Comparison of ENCODE assay signal across 16 mouse cellular contexts in genomic region chr4:70449668-70450067, GRCm38 (mm10). TPM values are rescaled to one million over a fixed set of nuclear protein-coding genes. Genes with fewer than 3 reads are reported as not detected.
DNase-seq lines count a peak whose midpoint lies in the region; TF ChIP-seq lines count a peak whose summit lies in the region.
"Had no signal": no experiment of that assay in that cellular context is flagged by ENCODE, and none has a peak within 500 bp of the region (broad histone marks: within the 10 kb centered on the region; RNA-seq: fewer than 3 reads in every experiment).

No protein-coding gene starts in this region.

- TF ChIP-seq CTCF in heart, adult 2 months (IDR thresholded peaks at IDR 0.05): peak; percentile 57
- no peak for TF ChIP-seq CTCF in thymus, adult 2 months (IDR thresholded peaks at IDR 0.05; ENCODE audit: borderline replicate concordance, control insufficient read depth, extremely low read depth, insufficient read depth, low read length, poor library complexity)
- peak; percentile 31; the same call in 1 of the 2 replicates for TF ChIP-seq CTCF in bone marrow, adult 2 months (IDR thresholded peaks at IDR 0.05; ENCODE audit: control insufficient read depth, insufficient read depth, low read length)

- no peak for TF ChIP-seq EP300 in heart, adult 2 months (IDR thresholded peaks at IDR 0.05; ENCODE audit: insufficient read depth, low read depth, low read length)

- 98% methylated on average over 1 of the region's 1 CpGs for WGBS in heart, adult 2 months
- 95% methylated on average over 1 of the region's 1 CpGs for WGBS in thymus, adult 2 months
- 87% methylated on average over 1 of the region's 1 CpGs for WGBS in bone marrow, adult 2 months

- H3K27ac ChIP-seq in heart, adult 2 months: no peak overlapping the region
- H3K27ac ChIP-seq in thymus, adult 2 months (ENCODE audit: control insufficient read depth, insufficient read depth, low read length): no peak overlapping the region
- no peak overlapping the region for H3K27ac ChIP-seq in bone marrow, adult 2 months (ENCODE audit: control insufficient read depth, insufficient read depth, low read depth, low read length, poor library complexity)
- H3K27ac ChIP-seq: embryonic facial prominence, embryonic 12.5 days; forebrain, embryonic 13.5 days had no signal

- H3K36me3 ChIP-seq in heart, adult 2 months (ENCODE audit: control insufficient read depth, insufficient read depth, low read length): no peaks in the 10 kb centered on the region
- H3K36me3 ChIP-seq in thymus, adult 2 months (ENCODE audit: control insufficient read depth, insufficient read depth, low read length): no peaks in the 10 kb centered on the region
- H3K36me3 ChIP-seq: embryonic facial prominence, embryonic 12.5 days; G1E had no signal

- H3K4me1 ChIP-seq in heart, adult 2 months (ENCODE audit: control insufficient read depth, insufficient read depth, low read length): no peaks in the 10 kb centered on the region; the same call in 1 of the 2 replicates
- H3K4me1 ChIP-seq in thymus, adult 2 months (replicated peaks; ENCODE audit: control insufficient read depth, insufficient read depth, low read length): no peaks in the 10 kb centered on the region
- H3K4me1 ChIP-seq in bone marrow, adult 2 months (ENCODE audit: control insufficient read depth, insufficient read depth, low read length): no peaks in the 10 kb centered on the region
- H3K4me1 ChIP-seq: embryonic facial prominence, embryonic 12.5 days; forebrain, embryonic 13.5 days had no signal

- no peaks in the 10 kb centered on the region for H3K79me2 ChIP-seq in heart, adult 2 months (replicated peaks; ENCODE audit: control insufficient read depth, insufficient read depth, low read length)

- intact Hi-C loops in heart, adult 2 months (cut with DNase I): loop anchor here (5.0 kb wide), 1 partner anchor 88 kb away; no protein-coding TSS in a partner anchor

- TF ChIP-seq POLR2A in heart, adult 2 months (IDR thresholded peaks at IDR 0.05; ENCODE audit: insufficient read depth, low read depth, low read length): no peak
- no peak for TF ChIP-seq POLR2A in thymus, adult 2 months (IDR thresholded peaks at IDR 0.05; ENCODE audit: control insufficient read depth, extremely low read depth, insufficient read depth, low read length, poor library complexity)
- no peak for TF ChIP-seq POLR2A in bone marrow, adult 2 months (IDR thresholded peaks at IDR 0.05; ENCODE audit: borderline replicate concordance, control insufficient read depth, low read depth, low read length)

- H3K4me3 ChIP-seq in heart, adult 2 months: no peak overlapping the region
- H3K4me3 ChIP-seq in thymus, adult 2 months (ENCODE audit: control insufficient read depth, insufficient read depth, low read length): no peak overlapping the region
- H3K4me3 ChIP-seq in bone marrow, adult 2 months (replicated peaks; ENCODE audit: control insufficient read depth, low read depth, low read length): no peak overlapping the region
- H3K4me3 ChIP-seq: embryonic facial prominence, embryonic 12.5 days; forebrain, embryonic 13.5 days; myocyte had no signal

- H3K9ac ChIP-seq in heart, adult 2 months (ENCODE audit: low read depth, low read length): no peak overlapping the region
- H3K9ac ChIP-seq: embryonic facial prominence, embryonic 12.5 days; forebrain, embryonic 13.5 days had no signal

- no peaks in the 10 kb centered on the region for H3K27me3 ChIP-seq in heart, adult 2 months (ENCODE audit: control insufficient read depth, insufficient read depth, low read length)
- no peaks in the 10 kb centered on the region for H3K27me3 ChIP-seq in thymus, adult 2 months (ENCODE audit: control insufficient read depth, insufficient read depth, low read length)
- H3K27me3 ChIP-seq: embryonic facial prominence, embryonic 12.5 days; forebrain, embryonic 13.5 days had no signal

- no peak for DNase-seq in heart, adult 2 months
- DNase-seq in heart, postnatal 4 days: no peak
- peak; percentile 8 for DNase-seq in thymus, adult 2 months
- no peak for DNase-seq in thymus, postnatal 10 days (ENCODE audit: low spot score in 2 of 2)
- peak; percentile 24 for DNase-seq in thymus, postnatal 4 days
- no peak for DNase-seq in urinary bladder, adult 2 months (ENCODE audit: low spot score)
- DNase-seq in neural tube, embryonic 10.5 days (ENCODE audit: extremely low spot score, low spot score): no peak
- DNase-seq: adrenal gland, postnatal 10 days; cerebellum, adult 9-10 months; heart, postnatal 14 days; kidney, adult 8-10 months had no signal

RNA-seq across cellular contexts. Expression of gene Cdk5rap2, which starts 39.4 kb away (rescaled TPM):
- total RNA-seq in heart, adult 2 months (2021): 1 to 10 TPM; 5.9 to 6.1 TPM
- 2.0 and 3.9 TPM in 2 replicates for polyA plus RNA-seq in heart, adult 2 months (2012; rRNA removed)
- 10 to 100 TPM; 14.3 to 17.1 TPM for total RNA-seq in heart, postnatal 4 days (2021)
- polyA plus RNA-seq in thymus, adult 2 months (2012; rRNA removed): 13.3 and 16.4 TPM in 2 replicates
- 10.3 and 13.3 TPM in 2 replicates for polyA plus RNA-seq in bone marrow, adult 2 months (2011; ENCODE audit: insufficient read depth, insufficient read length, low replicate concordance, missing spikeins)
- 5.7 and 8.0 TPM in 2 replicates for polyA plus RNA-seq in urinary bladder, adult 2 months (2012; rRNA removed)

Comparison
In these comparisons a context has a peak if more than half of its experiments do, and no peak if none do; other contexts are left out.
1. DNase-seq: peak in thymus, adult 2 months (single experiment) and thymus, postnatal 4 days (single experiment); none in heart, adult 2 months (0 of 2), heart, postnatal 4 days (single experiment), thymus, postnatal 10 days (0 of 2), urinary bladder, adult 2 months (single experiment) and neural tube, embryonic 10.5 days (single experiment).